Mouse (Mus musculus) erythroblast, embryonic 14.5 days (primary cell): ENCODE measurements around the gene G430095P16Rik. TPM values are rescaled to one million over a fixed set of nuclear protein-coding genes. Genes with fewer than 3 reads are reported as not detected.

Experiments
- H3K27me3 ChIP-seq: 2 replicates; pipeline ENCODE4 v1.6.1; 2012; ENCODE audit warnings: inconsistent platforms; ENCODE audit not compliant: control insufficient read depth
- H3K36me3 ChIP-seq: 2 replicates; pipeline ENCODE4 v1.6.1; 2012; ENCODE audit warnings: mild to moderate bottlenecking, inconsistent platforms; ENCODE audit not compliant: control insufficient read depth
- H3K4me1 ChIP-seq: 2 replicates; pipeline ENCODE4 v1.6.1; 2012; ENCODE audit warnings: inconsistent platforms; ENCODE audit not compliant: control insufficient read depth
- H3K4me3 ChIP-seq: replicated peaks from 2 replicates; pipeline ENCODE3; 2012; ENCODE audit warnings: moderate library complexity, mild to moderate bottlenecking, inconsistent platforms
- H3K9me3 ChIP-seq: 2 replicates; pipeline ENCODE4 v1.6.1; 2012; ENCODE audit warnings: low read length, inconsistent platforms, mixed read lengths; ENCODE audit not compliant: control insufficient read depth
- GATA1 ChIP-seq: IDR thresholded peaks from 2 replicates; pipeline ENCODE4 v1.6.1; 2012; ENCODE audit warnings: low read length, inconsistent platforms, mixed read lengths
- TAL1 ChIP-seq: IDR thresholded peaks from 3 replicates; pipeline ENCODE4 v1.6.1; 2012; ENCODE audit warnings: low read length, inconsistent platforms, mixed read lengths
- polyA plus RNA-seq: library from polyadenylated mRNA; stranded (reverse); fragments of >175 nt; gene quantifications from 2 replicates; pipeline ENCODE4 v1.2.3, GENCODE M21; 2012

Gene G430095P16Rik
- polyA plus RNA-seq, 1 experiment, result 11.9 TPM

DNA sequence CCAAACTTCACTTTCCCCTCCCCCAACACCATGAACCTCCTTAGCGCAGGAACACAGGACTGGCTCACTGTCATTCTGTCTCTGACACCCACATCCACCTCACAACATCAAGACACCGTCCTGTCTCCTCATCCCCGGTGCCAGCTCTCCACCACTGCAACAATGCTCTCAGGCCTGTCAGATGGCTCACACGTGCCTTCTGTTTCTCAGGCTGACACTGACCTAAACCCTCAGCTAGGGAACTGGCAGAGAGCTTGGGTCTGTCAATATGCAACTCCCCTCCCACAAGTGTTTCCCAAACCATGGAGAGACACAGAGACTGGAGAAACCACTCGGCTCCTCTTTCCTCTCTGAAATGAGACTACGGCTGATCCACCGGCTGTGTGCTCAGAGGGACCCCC, 37.6 kb downstream of the G430095P16Rik start:
- H3K9me3 ChIP-seq, result no peaks in the 10 kb centered on the region
- no peaks in the 10 kb centered on the region for H3K36me3 ChIP-seq
- peaks cover 3% of the 10 kb centered on the region; the same call in 1 of the 2 replicates for H3K4me1 ChIP-seq
- TF ChIP-seq TAL1 (no peak), GATA1 (no peak)
- H3K4me3 ChIP-seq, result no peak overlapping the region
- peaks cover 3% of the 10 kb centered on the region; the same call in 1 of the 2 replicates for H3K27me3 ChIP-seq

DNA sequence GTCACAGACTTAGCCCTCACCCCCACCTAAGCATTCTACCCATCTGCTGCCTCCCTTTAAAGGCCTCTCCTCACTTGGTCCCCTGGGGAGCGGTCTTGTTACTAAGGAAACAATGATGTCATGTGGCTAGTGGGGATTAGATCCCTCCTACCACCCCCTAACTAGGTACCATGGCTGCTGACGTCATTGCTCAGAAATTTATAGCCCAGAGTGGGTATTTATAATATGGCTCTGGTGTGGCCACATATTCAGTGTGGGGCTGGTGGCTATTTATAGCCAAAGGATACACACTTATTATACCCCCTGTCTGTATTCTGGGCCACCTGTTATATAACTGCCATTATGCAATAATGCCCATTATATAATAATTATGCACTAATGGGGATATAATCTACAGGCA, 38.1 kb downstream of the G430095P16Rik start:
- no peak for TF ChIP-seq TAL1
- no peak overlapping the region for H3K4me3 ChIP-seq
- peaks cover 3% of the 10 kb centered on the region; the same call in 1 of the 2 replicates for H3K27me3 ChIP-seq
- peaks cover 3% of the 10 kb centered on the region; the same call in 1 of the 2 replicates for H3K4me1 ChIP-seq
- H3K9me3 ChIP-seq, result no peaks in the 10 kb centered on the region
- no peaks in the 10 kb centered on the region for H3K36me3 ChIP-seq

DNA sequence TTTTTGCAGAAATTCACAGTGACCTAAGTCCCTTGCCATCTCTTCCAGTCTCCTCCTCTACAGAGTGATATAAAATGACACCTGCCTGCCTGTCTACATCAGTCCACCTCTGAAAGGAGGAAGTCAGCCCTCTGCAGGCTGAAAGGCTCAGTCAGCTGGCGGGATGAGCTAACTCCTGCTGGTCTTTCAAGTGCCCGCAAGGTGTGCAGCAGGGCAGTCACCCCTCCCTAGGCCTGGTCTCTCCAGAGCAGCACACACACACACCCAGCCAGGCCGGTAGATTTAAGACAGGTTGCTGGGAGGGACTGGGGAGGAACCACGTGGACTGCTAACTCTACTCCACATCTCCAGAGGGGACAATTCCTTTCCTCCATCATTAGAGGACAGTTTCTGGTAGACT, 41.3 kb downstream of the G430095P16Rik start:
- no peaks in the 10 kb centered on the region; the same call in 1 of the 2 replicates for H3K36me3 ChIP-seq
- H3K27me3 ChIP-seq, result peaks cover 3% of the 10 kb centered on the region; the same call in 1 of the 2 replicates
- H3K9me3 ChIP-seq, result no peaks in the 10 kb centered on the region
- TF ChIP-seq GATA1 (no peak), TAL1 (no peak)
- H3K4me1 ChIP-seq, result peaks cover 2% of the 10 kb centered on the region; the same call in 1 of the 2 replicates
- H3K4me3 ChIP-seq, result no peak overlapping the region

DNA sequence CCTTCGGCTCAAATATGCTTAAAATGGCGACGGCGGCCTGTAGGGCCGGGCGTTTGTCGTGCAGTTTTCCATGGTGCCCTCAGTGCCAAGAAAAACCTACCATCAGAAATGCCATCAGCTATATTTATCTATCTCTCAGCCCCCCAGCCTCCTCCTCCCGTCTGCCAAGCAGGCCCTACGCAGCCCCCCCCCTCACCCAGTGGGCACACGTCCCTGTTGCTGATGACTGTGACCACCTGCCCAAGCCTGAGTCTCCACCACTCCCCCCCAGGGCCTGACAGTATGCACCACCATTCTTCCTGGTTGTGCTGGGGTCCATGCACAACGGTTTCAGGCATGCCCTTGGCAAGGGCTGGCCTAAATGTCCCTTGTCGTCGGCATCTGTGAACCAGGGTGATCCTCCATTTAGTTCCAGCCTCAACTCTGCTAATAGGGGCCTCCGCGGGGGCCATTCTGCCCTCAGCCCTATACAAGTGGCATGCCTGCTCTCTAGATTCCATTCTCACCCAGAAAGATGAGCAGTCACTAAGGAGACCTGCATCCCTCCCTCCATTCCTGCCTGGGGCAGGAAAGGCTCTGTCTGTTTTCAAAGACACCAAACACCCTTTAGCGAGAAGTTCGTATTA, 42.2 kb downstream of the G430095P16Rik start:
- TF ChIP-seq TAL1, result no peak
- TF ChIP-seq GATA1, result no peak
- peaks cover 5% of the 10 kb centered on the region for H3K27me3 ChIP-seq

DNA sequence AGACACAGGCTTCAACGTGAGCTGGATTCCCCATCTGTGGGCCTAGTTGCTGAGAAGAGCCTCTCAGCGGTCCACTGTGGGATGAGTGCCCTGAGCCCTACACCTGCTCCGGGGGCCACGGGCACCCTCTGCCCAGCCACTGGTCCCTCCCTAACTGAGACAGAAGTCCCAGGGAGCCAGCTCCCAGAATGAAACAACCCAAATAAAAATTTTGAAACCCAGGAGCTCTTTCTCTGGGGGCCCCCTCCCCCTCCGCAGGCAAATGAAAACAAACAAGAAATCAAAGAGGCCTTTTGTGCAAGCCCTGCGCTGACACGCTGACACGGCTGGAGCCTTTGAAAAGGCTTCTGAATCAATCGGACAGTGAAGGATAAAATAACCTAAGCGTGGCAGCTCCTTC, 42.8 kb downstream of the G430095P16Rik start:
- TF ChIP-seq GATA1, result no peak
- TF ChIP-seq TAL1, result no peak
- Histone ChIP-seq H3K4me1 (no peaks in the 10 kb centered on the region), H3K9me3 (no peaks in the 10 kb centered on the region), H3K36me3 (no peaks in the 10 kb centered on the region; the same call in 1 of the 2 replicates), H3K27me3 (peaks cover 5% of the 10 kb centered on the region), H3K4me3 (no peak overlapping the region)

More for the DNA sequence above, 42.2 kb downstream of the G430095P16Rik start:
- Histone ChIP-seq H3K4me3 (no peak overlapping the region), H3K4me1 (no peaks in the 10 kb centered on the region), H3K9me3 (no peaks in the 10 kb centered on the region), H3K36me3 (no peaks in the 10 kb centered on the region; the same call in 1 of the 2 replicates)

DNA sequence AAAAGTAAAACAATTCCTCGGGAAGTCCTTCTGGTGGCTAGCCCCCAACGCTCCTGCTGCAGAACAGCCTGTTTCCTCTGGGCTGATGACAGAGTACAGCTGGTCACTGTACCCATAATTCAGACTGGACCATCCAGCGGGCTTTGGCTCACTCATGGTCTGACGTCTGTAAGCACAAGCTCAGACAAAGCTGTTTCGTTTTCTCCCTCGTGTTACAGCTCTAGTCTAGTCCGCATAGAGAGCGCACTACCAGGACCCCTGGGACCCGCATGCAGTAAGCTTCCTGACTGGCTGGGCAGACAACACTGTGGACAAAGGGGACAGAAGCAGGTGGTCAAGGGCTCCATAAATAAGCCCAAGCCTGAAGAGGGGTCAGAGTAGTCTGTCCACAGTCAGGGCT, 43.6 kb downstream of the G430095P16Rik start:
- no peaks in the 10 kb centered on the region for H3K4me1 ChIP-seq
- no peaks in the 10 kb centered on the region; the same call in 1 of the 2 replicates for H3K36me3 ChIP-seq
- H3K4me3 ChIP-seq, result no peak overlapping the region
- TF ChIP-seq GATA1 (no peak), TAL1 (no peak)
- peaks cover 13% of the 10 kb centered on the region for H3K27me3 ChIP-seq
- H3K9me3 ChIP-seq, result no peaks in the 10 kb centered on the region

DNA sequence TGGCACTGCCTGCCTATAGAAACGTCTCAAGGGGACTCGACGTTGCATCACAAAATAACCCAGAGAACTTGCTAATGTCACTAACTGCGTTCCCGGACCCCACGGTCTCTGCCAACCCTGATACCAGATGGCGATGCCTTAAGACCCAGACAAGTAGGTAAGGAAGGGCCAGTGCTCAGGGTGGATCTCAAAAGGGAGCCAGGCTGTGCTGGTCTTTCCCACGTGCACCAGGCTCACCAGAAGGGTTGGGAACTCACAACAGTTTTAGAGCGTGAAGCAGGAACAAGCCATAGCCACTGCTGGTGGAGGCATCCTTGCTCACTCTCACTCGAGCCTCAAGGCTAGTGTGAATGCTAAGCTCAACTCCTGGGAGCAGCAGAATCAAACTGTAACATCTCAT, 44.4 kb downstream of the G430095P16Rik start:
- Histone ChIP-seq H3K4me1 (no peaks in the 10 kb centered on the region), H3K36me3 (no peaks in the 10 kb centered on the region; the same call in 1 of the 2 replicates), H3K27me3 (peaks cover 21% of the 10 kb centered on the region), H3K9me3 (0 out of 2 replicates have a peak, but pooled peaks cover 2% of the 10 kb centered on the region), H3K4me3 (no peak overlapping the region)
- no peak for TF ChIP-seq GATA1

DNA sequence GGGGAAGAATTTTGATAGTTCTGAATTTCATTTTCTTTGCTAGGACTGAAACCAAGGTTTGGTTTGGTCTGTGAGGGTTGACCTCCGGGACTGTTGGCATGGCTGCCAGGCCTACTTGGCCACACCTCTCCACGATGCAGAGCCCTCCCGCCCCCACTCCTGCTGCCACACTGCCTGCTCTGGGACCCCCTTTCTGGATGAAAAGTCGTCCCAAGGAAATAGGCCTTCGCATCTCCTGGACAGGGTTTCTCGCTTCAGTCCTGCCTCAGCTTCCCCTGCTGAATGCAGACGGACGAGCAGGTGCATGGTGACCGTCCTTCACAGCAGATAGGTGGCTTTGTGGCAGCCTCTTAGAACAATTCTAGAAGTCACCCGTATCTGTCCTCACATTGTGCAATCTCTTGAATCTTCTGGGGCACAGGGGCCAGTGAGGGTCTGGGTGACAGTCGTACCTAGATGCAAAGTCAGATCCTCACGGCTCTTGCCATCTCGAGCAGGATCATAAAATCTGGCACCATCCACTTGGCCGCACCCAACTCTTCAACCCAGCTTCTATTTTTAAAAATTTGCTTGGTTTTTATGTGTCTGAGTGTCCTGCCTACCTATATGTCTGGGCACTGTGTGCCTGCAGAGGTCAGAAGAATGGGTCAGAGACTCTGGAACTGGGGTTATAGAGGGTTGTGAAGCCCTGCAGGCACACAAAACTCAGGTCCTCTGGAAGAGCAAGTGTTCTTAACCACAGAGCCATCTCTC, 45.7 kb downstream of the G430095P16Rik start:
- Histone ChIP-seq H3K27me3 (peaks cover 34% of the 10 kb centered on the region), H3K36me3 (no peaks in the 10 kb centered on the region; the same call in 1 of the 2 replicates), H3K4me3 (no peak overlapping the region), H3K4me1 (no peaks in the 10 kb centered on the region; the same call in 1 of the 2 replicates), H3K9me3 (peaks cover 4% of the 10 kb centered on the region; the same call in 1 of the 2 replicates)
- no peak for TF ChIP-seq GATA1
- no peak for TF ChIP-seq TAL1

DNA sequence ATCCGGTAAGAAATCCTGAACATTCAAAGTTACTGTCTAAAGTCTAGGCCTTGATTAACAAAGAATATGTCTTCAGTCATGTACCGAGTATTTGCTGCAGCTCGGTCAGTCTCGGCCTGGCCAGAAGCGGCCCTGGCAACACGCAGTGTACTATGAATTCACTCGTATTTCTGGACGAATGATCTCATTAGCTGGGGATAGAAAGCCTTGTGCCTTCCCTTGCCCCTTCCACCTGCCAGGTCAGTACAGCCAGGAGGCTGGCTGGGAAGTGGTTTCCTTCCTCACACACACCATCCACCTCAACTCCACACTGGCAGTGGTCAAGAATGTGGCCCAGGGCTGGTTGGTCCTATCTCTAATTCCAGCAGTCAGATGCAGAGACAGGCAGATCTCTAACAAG, 46.5 kb downstream of the G430095P16Rik start:
- Histone ChIP-seq H3K27me3 (peaks cover 42% of the 10 kb centered on the region), H3K36me3 (no peaks in the 10 kb centered on the region; the same call in 1 of the 2 replicates), H3K4me3 (no peak overlapping the region), H3K4me1 (no peaks in the 10 kb centered on the region; the same call in 1 of the 2 replicates), H3K9me3 (peaks cover 4% of the 10 kb centered on the region; the same call in 1 of the 2 replicates)
- TF ChIP-seq GATA1 (no peak), TAL1 (no peak)
